Mouse (Mus musculus) forebrain, embryonic 12.5 days (tissue): Measurements from ENCODE around the gene Cib1. TPM values are rescaled to one million over a fixed set of nuclear protein-coding genes. Genes with fewer than 3 reads are reported as not detected.

Experiments
- ATAC-seq: fragments of 200-750 bp; cut with Nextera tagmentation; 2 replicates; pipeline ENCODE4 v1.8.0; 2017; ENCODE audit warnings: moderate TSS enrichment; ENCODE audit not compliant: low FRiP score
- H3K27ac ChIP-seq: fragments of 300-500 bp; sonication (generic); 2 replicates; pipeline ENCODE4 v1.5.1; 2016; ENCODE audit warnings: mild to moderate bottlenecking
- H3K27me3 ChIP-seq: fragments of 300-500 bp; sonication (generic); 2 replicates; pipeline ENCODE4 v1.6.1; 2016; ENCODE audit warnings: mild to moderate bottlenecking
- H3K36me3 ChIP-seq: fragments of 300-500 bp; sonication (generic); replicated peaks from 2 replicates; pipeline ENCODE4 v1.6.1; 2016; ENCODE audit warnings: mild to moderate bottlenecking
- H3K4me1 ChIP-seq: fragments of 300-500 bp; sonication (generic); 2 replicates; pipeline ENCODE4 v1.6.1; 2016
- H3K4me2 ChIP-seq: fragments of 300-500 bp; sonication (generic); 2 replicates; pipeline ENCODE4 v1.6.1; 2016; ENCODE audit warnings: mild to moderate bottlenecking, moderate library complexity
- H3K4me3 ChIP-seq: fragments of 300-500 bp; sonication (generic); replicated peaks from 2 replicates; pipeline ENCODE4 v1.5.1; 2016; ENCODE audit warnings: mild to moderate bottlenecking
- H3K9ac ChIP-seq: fragments of 300-500 bp; sonication (generic); 2 replicates; pipeline ENCODE4 v1.6.1; 2016; ENCODE audit warnings: mild to moderate bottlenecking
- H3K9me3 ChIP-seq: fragments of 300-500 bp; sonication (generic); 2 replicates; pipeline ENCODE4 v1.6.1; 2016
- WGBS: fragments of 180-500 bp; shearing (Covaris S2); methylation state at CpG from one replicate; pipeline ENCODE4 v1.1.7; 2016; 5-methylcytosine and 5-hydroxymethylcytosine counted together
- polyA plus RNA-seq: library from polyadenylated mRNA; unstranded; fragments of >200 nt; fragmentation: Nextera tagmentation; extraction: Ambion mirVana; gene quantifications from 2 replicates; pipeline ENCODE4 v1.2.1, GENCODE M21; 2016

Cib1 gene
- polyA plus RNA-seq, 1 experiment from 2014 or later = 41.6 TPM

GRCm38 (mm10) chr7:80230196-80230595, 2.4 kb downstream of the Cib1 start:
- peaks cover 20% of the 10 kb centered on the region for H3K4me1 ChIP-seq
- WGBS = 67% methylated on average over 6 of the region's 6 CpGs
- no peaks in the 10 kb centered on the region for H3K9me3 ChIP-seq
- peaks cover 22% of the 10 kb centered on the region for H3K36me3 ChIP-seq
- peaks cover 11% of the 10 kb centered on the region for H3K27me3 ChIP-seq
- H3K4me3 ChIP-seq = no peak overlapping the region
- H3K27ac ChIP-seq = no peak overlapping the region
- H3K4me2 ChIP-seq = no peak overlapping the region
- no peak overlapping the region for H3K9ac ChIP-seq
- no peak for ATAC-seq

- H3K9me3 ChIP-seq = no peaks in the 10 kb centered on the region
- peaks cover 50% of the 10 kb centered on the region for H3K36me3 ChIP-seq
- no peak overlapping the region for H3K4me3 ChIP-seq
- H3K27ac ChIP-seq = no peak overlapping the region
- H3K4me2 ChIP-seq = no peak overlapping the region
- 95% methylated on average over 4 of the region's 4 CpGs for WGBS
- peaks cover 5% of the 10 kb centered on the region for H3K4me1 ChIP-seq
- peaks cover 11% of the 10 kb centered on the region for H3K27me3 ChIP-seq
- H3K9ac ChIP-seq = no peak overlapping the region
- ATAC-seq = no peak
Observed at GRCm38 (mm10) chr7:80227065-80227464, 5.5 kb downstream of the Cib1 start.

- Histone ChIP-seq H3K36me3 (peaks cover 90% of the 10 kb centered on the region), H3K9me3 (no peaks in the 10 kb centered on the region), H3K27ac (no peak overlapping the region), H3K4me2 (no peak overlapping the region), H3K4me1 (no peaks in the 10 kb centered on the region), H3K27me3 (no peaks in the 10 kb centered on the region), H3K4me3 (no peak overlapping the region), H3K9ac (no peak overlapping the region)
- no peak for ATAC-seq
- WGBS = 83% methylated on average over 4 of the region's 4 CpGs
Observed at GRCm38 (mm10) chr7:80221179-80221750, 11.3 kb downstream of the Cib1 start.

GRCm38 (mm10) chr7:80220237-80220797, 12.3 kb downstream of the Cib1 start:
- H3K4me2 ChIP-seq = no peak overlapping the region
- no peaks in the 10 kb centered on the region for H3K9me3 ChIP-seq
- peaks cover under 1% of the 10 kb centered on the region; the same call in 1 of the 2 replicates for H3K4me1 ChIP-seq
- 97% methylated on average over 9 of the region's 9 CpGs for WGBS
- H3K4me3 ChIP-seq = no peak overlapping the region
- ATAC-seq = no peak
- no peaks in the 10 kb centered on the region for H3K27me3 ChIP-seq
- H3K9ac ChIP-seq = no peak overlapping the region
- peaks cover 93% of the 10 kb centered on the region for H3K36me3 ChIP-seq
- H3K27ac ChIP-seq = no peak overlapping the region

GRCm38 (mm10) chr7:80218666-80219065, 13.9 kb downstream of the Cib1 start:
- Histone ChIP-seq H3K4me2 (no peak overlapping the region), H3K36me3 (peaks cover 87% of the 10 kb centered on the region), H3K9me3 (no peaks in the 10 kb centered on the region), H3K4me3 (no peak overlapping the region), H3K4me1 (peaks cover 5% of the 10 kb centered on the region), H3K27me3 (no peaks in the 10 kb centered on the region), H3K27ac (no peak overlapping the region), H3K9ac (no peak overlapping the region)
- WGBS = 96% methylated on average over 9 of the region's 9 CpGs
- no peak for ATAC-seq

- no peak for ATAC-seq
- H3K27me3 ChIP-seq = no peaks in the 10 kb centered on the region
- peaks cover 82% of the 10 kb centered on the region for H3K36me3 ChIP-seq
- 84% methylated on average over 8 of the region's 8 CpGs for WGBS
- H3K4me3 ChIP-seq = no peak overlapping the region
- no peak overlapping the region for H3K9ac ChIP-seq
- no peak overlapping the region for H3K27ac ChIP-seq
- peaks cover 5% of the 10 kb centered on the region for H3K4me1 ChIP-seq
- H3K9me3 ChIP-seq = no peaks in the 10 kb centered on the region
- H3K4me2 ChIP-seq = no peak overlapping the region
Observed at GRCm38 (mm10) chr7:80216566-80216965, 16.0 kb downstream of the Cib1 start.

GRCm38 (mm10) chr7:80215398-80215797, 17.2 kb downstream of the Cib1 start:
- 17% methylated on average over 4 of the region's 4 CpGs for WGBS
- Histone ChIP-seq H3K36me3 (peaks cover 70% of the 10 kb centered on the region), H3K9me3 (no peaks in the 10 kb centered on the region), H3K4me3 (no peak overlapping the region), H3K4me2 (no peak overlapping the region), H3K27ac (peak overlapping the region; percentile 75; the same call in 1 of the 2 replicates), H3K9ac (peak overlapping the region; percentile 36), H3K4me1 (peaks cover 5% of the 10 kb centered on the region), H3K27me3 (no peaks in the 10 kb centered on the region)
- peak; percentile 83 for ATAC-seq

GRCm38 (mm10) chr7:80214459-80214858, 18.2 kb downstream of the Cib1 start:
- Histone ChIP-seq H3K27ac (peak overlapping the region; percentile 75; the same call in 1 of the 2 replicates), H3K9ac (no peak overlapping the region), H3K27me3 (no peaks in the 10 kb centered on the region), H3K9me3 (no peaks in the 10 kb centered on the region), H3K36me3 (peaks cover 61% of the 10 kb centered on the region), H3K4me1 (peaks cover 9% of the 10 kb centered on the region), H3K4me2 (no peak overlapping the region), H3K4me3 (no peak overlapping the region)
- ATAC-seq = no peak
- 72% methylated on average over 8 of the region's 8 CpGs for WGBS

- H3K4me1 ChIP-seq = peaks cover 12% of the 10 kb centered on the region
- no peak for ATAC-seq
- 91% methylated on average over 7 of the region's 7 CpGs for WGBS
Observed at GRCm38 (mm10) chr7:80213604-80214003, 19.0 kb downstream of the Cib1 start.

GRCm38 (mm10) chr7:80210982-80211381, 21.6 kb downstream of the Cib1 start:
- no peak for ATAC-seq
- Histone ChIP-seq H3K27ac (no peak overlapping the region), H3K9ac (no peak overlapping the region), H3K27me3 (no peaks in the 10 kb centered on the region), H3K4me2 (no peak overlapping the region), H3K4me3 (no peak overlapping the region), H3K9me3 (no peaks in the 10 kb centered on the region), H3K4me1 (peaks cover 28% of the 10 kb centered on the region), H3K36me3 (peaks cover 26% of the 10 kb centered on the region)
- 85% methylated on average over 4 of the region's 4 CpGs for WGBS

More at GRCm38 (mm10) chr7:80213604-80214003, 19.0 kb downstream of the Cib1 start:
- Histone ChIP-seq H3K9ac (no peak overlapping the region), H3K9me3 (no peaks in the 10 kb centered on the region), H3K4me3 (no peak overlapping the region), H3K4me2 (no peak overlapping the region), H3K27ac (no peak overlapping the region), H3K27me3 (no peaks in the 10 kb centered on the region), H3K36me3 (peaks cover 52% of the 10 kb centered on the region)

GRCm38 (mm10) chr7:80209669-80210068, 22.9 kb downstream of the Cib1 start:
- H3K4me2 ChIP-seq = no peak overlapping the region
- 87% methylated on average over 6 of the region's 6 CpGs for WGBS
- 0 out of 2 replicates have a peak overlapping the region, but pooled peaks have one; percentile 4 for H3K27ac ChIP-seq
- H3K36me3 ChIP-seq = peaks cover 19% of the 10 kb centered on the region
- no peaks in the 10 kb centered on the region for H3K27me3 ChIP-seq
- no peak for ATAC-seq
- H3K9ac ChIP-seq = no peak overlapping the region
- H3K9me3 ChIP-seq = no peaks in the 10 kb centered on the region
- H3K4me3 ChIP-seq = no peak overlapping the region
- peaks cover 32% of the 10 kb centered on the region for H3K4me1 ChIP-seq

- ATAC-seq = no peak
- H3K36me3 ChIP-seq = peaks cover 12% of the 10 kb centered on the region
- H3K4me2 ChIP-seq = no peak overlapping the region
- H3K27me3 ChIP-seq = no peaks in the 10 kb centered on the region
- H3K9me3 ChIP-seq = no peaks in the 10 kb centered on the region
- WGBS = 81% methylated on average over 10 of the region's 10 CpGs
- H3K9ac ChIP-seq = no peak overlapping the region
- peaks cover 39% of the 10 kb centered on the region for H3K4me1 ChIP-seq
- no peak overlapping the region for H3K4me3 ChIP-seq
- H3K27ac ChIP-seq = peak overlapping the region; percentile 19; the same call in 1 of the 2 replicates
Observed at GRCm38 (mm10) chr7:80208738-80209430, 23.7 kb downstream of the Cib1 start.
